Mouse (Mus musculus) MEL-GATA-1-ER (cell line): ENCODE data around the gene Smim10l1.
A peak's percentile ranks its signal among the peaks of the same experiment; 100 is the strongest.

ENCODE experiments used
- DNase-seq: peaks from one replicate; pipeline ENCODE4 v3.0.0-alpha.2; 2012; ENCODE audit warnings: low read depth; ENCODE audit errors: extremely low read depth

The Smim10l1 gene

DNA sequence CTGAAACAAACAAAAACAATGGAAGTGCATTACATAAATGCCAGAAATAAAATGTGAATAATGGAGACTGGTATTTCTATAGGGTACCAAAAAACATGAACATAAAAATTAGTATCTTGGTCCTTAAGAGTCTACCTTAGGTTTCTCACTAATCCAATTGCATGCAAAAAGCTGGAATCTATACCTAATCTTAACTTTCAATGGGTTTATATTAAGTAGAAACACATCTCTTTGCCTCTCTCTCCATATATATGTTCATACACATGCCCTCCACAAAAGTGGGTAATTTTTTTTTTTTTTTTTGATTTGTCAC is at the start of gene Smim10l1:
TSS of gene Smim10l1 (plus strand) at position 301 of the 313 bp plus-strand sequence.
- no peak for DNase-seq

DNA sequence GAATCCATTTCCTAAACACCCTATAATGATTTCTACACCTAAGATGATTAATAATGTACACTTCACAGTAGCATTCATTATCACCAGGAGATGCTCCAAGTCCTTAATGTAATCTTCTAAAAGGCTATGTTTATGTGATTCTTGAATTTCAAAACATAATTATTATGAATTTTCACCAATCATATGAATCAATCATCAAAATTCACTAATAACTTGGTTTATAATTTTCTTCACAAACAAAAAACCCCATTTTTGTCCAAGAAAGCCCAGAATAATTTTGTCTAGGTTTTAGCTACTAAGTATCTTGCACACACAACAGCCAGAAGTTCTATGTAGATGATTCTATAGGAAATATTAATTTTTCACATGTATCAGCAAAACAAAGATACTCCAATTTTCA is 49.0 kb upstream of the Smim10l1 start, which contains the start of gene Tas2r140:
TSS of gene Tas2r140 (minus strand) at position 101 of the 400 bp plus-strand sequence.
- DNase-seq: no peak

DNA sequence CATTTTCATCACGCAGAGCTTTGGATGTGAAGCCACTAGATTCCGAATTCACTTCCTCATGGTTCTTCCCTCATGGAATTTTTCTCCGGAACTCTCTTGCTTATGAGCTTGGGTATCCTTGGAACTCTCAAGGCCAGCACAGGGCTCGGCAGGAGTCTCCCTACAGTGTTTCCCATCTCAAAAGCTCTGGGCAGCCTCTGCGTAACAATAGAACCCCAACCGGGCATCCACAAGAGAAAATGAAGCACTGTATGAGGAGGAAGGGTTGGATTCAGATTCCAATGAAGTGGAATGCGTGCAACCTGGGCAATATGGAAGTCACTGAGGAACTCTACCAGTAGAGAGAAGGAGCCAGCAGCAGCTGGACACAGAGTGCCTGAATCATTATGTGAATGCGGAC is 12.5 kb upstream of the Smim10l1 start:
- no peak for DNase-seq

DNA sequence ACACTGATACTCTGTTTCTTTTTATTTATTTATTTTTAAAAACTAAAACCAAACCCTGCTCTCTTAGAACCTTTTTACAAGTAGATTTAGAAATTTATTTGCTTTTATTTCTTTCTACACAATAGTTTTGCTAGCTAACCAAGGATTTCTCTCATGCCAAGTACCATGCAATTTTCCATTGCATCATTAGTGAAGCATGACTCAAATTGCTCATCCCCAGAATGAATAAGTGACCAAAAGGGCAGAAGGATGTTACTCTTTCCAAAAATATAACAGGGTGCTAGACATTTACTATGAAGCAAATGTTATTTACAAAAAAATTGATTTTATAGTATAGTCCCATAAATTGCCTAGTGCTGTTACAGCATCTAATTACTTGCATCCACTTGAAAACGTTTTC is 2.3 kb upstream of the Smim10l1 start:
- DNase-seq: no peak

DNA sequence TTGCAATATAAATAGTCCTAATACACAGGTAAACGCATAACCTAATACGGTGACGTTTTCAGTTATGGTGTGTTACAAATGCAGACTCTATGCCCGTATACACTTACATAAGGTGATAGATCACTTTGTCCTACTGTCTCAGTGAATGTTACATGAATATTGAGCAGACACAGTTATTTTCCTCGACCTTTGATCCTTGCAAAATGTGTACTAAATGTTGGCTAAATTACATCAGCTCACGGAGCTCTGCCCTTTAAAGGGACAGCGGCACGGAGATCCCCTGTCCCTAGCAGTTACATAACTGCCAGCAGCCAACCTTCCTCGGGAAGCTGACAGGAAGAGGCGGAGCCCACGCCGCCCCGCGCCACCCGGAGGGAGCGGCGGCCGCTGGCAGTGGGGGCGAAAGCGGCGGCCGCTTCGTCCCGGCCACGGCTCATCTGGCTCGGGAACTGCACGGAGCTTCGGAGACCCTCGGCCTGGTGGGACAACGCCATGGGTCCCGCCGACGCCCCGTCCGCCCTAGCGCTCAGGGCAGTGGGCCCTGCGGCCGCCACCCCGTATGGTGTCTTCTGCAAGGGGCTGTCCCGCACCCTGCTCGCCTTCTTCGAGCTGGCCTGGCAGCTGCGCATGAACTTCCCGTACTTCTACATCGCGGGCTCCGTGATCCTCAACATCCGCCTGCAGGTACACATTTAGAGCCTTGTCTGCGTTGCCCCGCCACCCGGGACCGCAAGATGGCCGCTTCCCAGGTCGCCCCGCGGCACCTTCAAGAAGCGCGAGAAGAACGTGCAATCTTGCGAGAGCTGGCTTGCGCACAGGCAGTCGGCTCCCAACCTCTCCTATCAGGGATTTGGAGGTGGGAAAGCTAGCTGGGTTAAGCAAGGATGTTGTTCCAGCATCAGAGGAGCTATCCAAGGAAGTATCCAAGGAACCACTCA is 482 bp downstream of the Smim10l1 start:
- peak; percentile 75 for DNase-seq
